Mouse (Mus musculus): ENCODE measurements around the gene Fcrlb.
A peak's percentile ranks its signal among the peaks of the same experiment; 100 is the strongest.

Gene Fcrlb

GRCm38 (mm10) chr1:170868107-170868904 lies 44.4 kb downstream of the Fcrlb start:
- peak; percentile 76 for DNase-seq (ENCODE audit: low read depth, low spot score)

- DNase-seq (ENCODE audit: low read depth, low spot score), result peak; percentile 89
Measured at GRCm38 (mm10) chr1:170867691-170868105, 45.0 kb downstream of the Fcrlb start, which contains the start of gene Atf6. Gene Atf6, minus strand, starts transcription at chr1:170867771.

GRCm38 (mm10) chr1:170866992-170867690 lies 45.6 kb downstream of the Fcrlb start:
- no peak for DNase-seq (ENCODE audit: low read depth, low spot score)

DNA sequence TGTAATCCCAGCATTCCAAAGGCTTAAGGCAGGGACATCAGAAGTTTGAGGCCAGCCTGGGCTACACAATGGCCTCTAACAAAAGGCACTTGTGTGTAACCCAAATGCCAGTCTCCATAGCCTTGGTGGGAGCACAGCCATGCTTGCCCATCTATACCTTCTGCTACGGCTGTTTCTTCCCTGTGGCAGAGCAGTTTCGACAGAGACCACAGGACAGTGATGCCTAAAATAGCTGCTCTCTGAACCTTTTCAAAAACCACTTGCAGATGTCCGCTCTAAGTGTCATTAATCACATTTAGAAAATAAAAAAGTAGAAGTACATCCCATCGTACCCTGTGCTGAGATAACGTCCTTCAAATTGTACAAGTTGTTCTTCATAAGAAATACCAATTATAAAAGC lies 47.3 kb downstream of the Fcrlb start:
- DNase-seq (ENCODE audit: low read depth, low spot score), result no peak

DNA sequence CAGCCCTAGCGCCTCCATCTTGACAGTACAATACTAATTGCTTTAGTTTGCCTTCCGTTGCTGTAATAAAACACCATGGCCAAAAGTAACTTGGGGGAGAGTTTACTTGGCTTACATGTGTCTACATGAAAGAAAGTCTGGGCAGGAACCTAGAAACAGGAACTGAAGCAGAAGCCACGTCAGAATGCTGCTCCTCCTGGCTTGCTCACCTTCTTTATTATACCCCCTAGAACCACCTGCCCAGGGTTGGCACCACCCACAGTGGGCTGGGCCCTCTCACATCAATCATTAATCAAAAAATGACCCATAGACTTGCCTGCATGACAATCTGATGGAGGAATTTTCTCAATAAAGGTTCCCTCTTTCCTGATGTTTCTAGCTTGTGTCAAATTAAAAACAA lies 48.0 kb downstream of the Fcrlb start:
- DNase-seq (ENCODE audit: low read depth, low spot score), result no peak

GRCm38 (mm10) chr1:170864234-170864633 lies 48.5 kb downstream of the Fcrlb start:
- DNase-seq (ENCODE audit: low read depth, low spot score), result no peak

- DNase-seq (ENCODE audit: low read depth, low spot score), result no peak
Measured at GRCm38 (mm10) chr1:170863033-170863432, 49.7 kb downstream of the Fcrlb start.

DNA sequence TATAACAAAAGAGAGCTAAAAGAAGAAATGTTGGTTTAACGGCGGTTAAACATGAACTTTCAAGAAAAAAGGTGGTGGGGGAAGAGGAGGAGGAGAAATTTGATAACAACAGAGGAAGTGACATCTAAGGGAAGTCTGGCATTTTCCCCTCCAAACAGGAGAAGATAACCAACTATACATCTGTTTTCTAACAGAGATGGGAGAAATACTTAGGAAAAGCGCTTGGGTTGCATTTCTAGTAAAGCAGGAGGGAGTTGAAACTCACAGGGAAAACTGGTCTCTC lies 50.4 kb downstream of the Fcrlb start:
- DNase-seq (ENCODE audit: low read depth, low spot score), result no peak

- no peak for DNase-seq (ENCODE audit: low read depth, low spot score)
Measured at GRCm38 (mm10) chr1:170861671-170862434, 50.9 kb downstream of the Fcrlb start.

DNA sequence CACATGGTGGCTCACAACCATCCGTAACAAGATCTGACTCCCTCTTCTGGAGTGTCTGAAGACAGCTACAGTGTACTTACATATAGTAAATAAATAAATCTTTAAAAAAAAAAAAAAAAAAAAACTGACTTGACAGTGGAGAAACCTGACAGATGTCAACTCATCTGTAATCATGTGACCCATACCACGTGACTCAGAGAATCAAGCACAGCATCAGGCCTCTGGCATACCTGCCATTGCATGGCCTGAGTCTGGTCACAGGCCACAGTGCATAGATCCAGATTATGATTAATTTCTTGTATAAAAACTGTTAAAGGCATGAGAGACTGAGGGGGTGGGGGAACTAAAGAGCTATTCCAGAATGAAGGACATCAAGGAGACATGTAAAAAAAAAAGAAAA lies 53.9 kb downstream of the Fcrlb start:
- DNase-seq (ENCODE audit: low read depth, low spot score), result no peak

DNA sequence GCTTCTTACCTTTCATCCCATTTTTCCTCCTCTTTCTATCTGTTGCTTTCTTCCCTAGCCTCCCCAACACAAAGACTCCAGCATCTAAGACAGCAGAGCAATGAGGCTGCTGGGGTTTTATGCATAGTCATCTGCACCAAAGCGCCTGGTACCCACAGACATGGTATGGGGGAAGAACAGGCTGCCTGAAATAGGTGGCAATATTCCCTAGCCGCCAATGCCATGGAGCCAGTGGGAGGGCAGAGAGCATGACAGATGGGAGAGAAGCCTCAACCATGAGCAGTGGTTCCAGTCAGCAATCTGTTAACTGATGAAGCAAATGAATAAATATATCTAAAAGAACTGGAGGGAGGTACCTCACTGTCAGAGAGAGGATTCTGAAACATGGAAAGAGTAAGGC lies 55.4 kb downstream of the Fcrlb start:
- no peak for DNase-seq (ENCODE audit: low read depth, low spot score)
